Comparison of ENCODE assay signal across 8 mouse cellular contexts in the genomic region with DNA sequence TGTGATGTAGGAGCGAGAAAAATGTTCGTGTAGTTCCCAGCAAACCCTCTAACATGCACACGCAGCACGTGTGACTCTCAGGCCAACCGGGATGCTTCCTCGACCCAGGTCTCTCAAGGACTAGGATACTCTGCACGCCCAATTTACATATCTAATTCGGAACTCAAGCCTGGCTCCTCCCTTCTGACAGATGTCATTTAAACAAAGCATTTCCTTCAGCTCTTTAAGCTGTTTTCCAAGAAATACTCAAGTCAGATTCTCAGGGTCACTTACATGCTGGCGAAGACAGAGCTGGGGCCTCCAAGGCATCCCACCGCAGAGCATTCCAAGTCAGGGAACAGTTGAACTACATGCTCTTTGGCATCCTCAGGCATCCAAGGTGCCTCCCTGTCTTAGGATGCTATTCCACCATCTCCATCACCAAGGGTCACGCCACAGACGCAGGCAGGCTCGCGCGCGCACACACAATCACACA. TPM values are rescaled to one million over a fixed set of nuclear protein-coding genes. Genes with fewer than 3 reads are reported as not detected.
DNase-seq lines count a peak whose midpoint lies in the region; ATAC-seq and TF ChIP-seq lines count a peak whose summit lies in the region.

No protein-coding gene starts in this region.

- peak overlapping the region; percentile 95 for H3K4me2 ChIP-seq in heart, embryonic 11.5 days
- peak overlapping the region; percentile 83 for H3K4me2 ChIP-seq in embryonic facial prominence, embryonic 11.5 days (ENCODE audit: low read depth, low read length)
- H3K4me2 ChIP-seq in intestine, embryonic 15.5 days (replicated peaks), result peak overlapping the region; percentile 87
- peak overlapping the region; percentile 92 for H3K4me2 ChIP-seq in midbrain, embryonic 12.5 days (replicated peaks)

- WGBS in heart, embryonic 11.5 days (ENCODE audit: insufficient replicate concordance), result under 1% methylated on average over 16 of the region's 16 CpGs
- WGBS in embryonic facial prominence, embryonic 11.5 days, result under 1% methylated on average over 16 of the region's 16 CpGs
- WGBS in intestine, embryonic 15.5 days, result under 1% methylated on average over 16 of the region's 16 CpGs
- 1% methylated on average over 16 of the region's 16 CpGs for WGBS in midbrain, embryonic 12.5 days

- no peaks in the 10 kb centered on the region for H3K9me3 ChIP-seq in heart, embryonic 11.5 days (replicated peaks; ENCODE audit: control insufficient read depth, low read length)
- no peaks in the 10 kb centered on the region for H3K9me3 ChIP-seq in G1E (replicated peaks)
- no peaks in the 10 kb centered on the region for H3K9me3 ChIP-seq in embryonic facial prominence, embryonic 11.5 days (replicated peaks; ENCODE audit: control insufficient read depth, low read length)
- no peaks in the 10 kb centered on the region for H3K9me3 ChIP-seq in intestine, embryonic 15.5 days
- H3K9me3 ChIP-seq in midbrain, embryonic 12.5 days, result no peaks in the 10 kb centered on the region

- no peak for DNase-seq in heart, adult 8-10 months (ENCODE audit: low spot score)
- peak; percentile 39 for DNase-seq in G1E (ENCODE audit: low spot score)
- DNase-seq in embryonic facial prominence, embryonic 11.5 days (ENCODE audit: low spot score), result peak; percentile 40
- no peak for DNase-seq in urinary bladder, postnatal 4 days (ENCODE audit: low spot score in 2 of 2)
- DNase-seq in ovary, postnatal 36 days (ENCODE audit: low spot score), result no peak

- H3K9ac ChIP-seq in heart, embryonic 11.5 days (ENCODE audit: low read depth, low read length), result peak overlapping the region; percentile 96
- H3K9ac ChIP-seq in embryonic facial prominence, embryonic 11.5 days (replicated peaks; ENCODE audit: low read length), result peak overlapping the region; percentile 88
- peak overlapping the region; percentile 93 for H3K9ac ChIP-seq in intestine, embryonic 15.5 days
- peak overlapping the region; percentile 78 for H3K9ac ChIP-seq in midbrain, embryonic 12.5 days (replicated peaks)

- peaks cover 11% of the 10 kb centered on the region for H3K4me1 ChIP-seq in heart, embryonic 11.5 days (ENCODE audit: control insufficient read depth, insufficient read depth, low read length)
- H3K4me1 ChIP-seq in G1E (ENCODE audit: insufficient read depth, low read depth, low read length), result peaks cover 43% of the 10 kb centered on the region
- no peaks in the 10 kb centered on the region; the same call in 1 of the 2 replicates for H3K4me1 ChIP-seq in embryonic facial prominence, embryonic 11.5 days (ENCODE audit: control insufficient read depth, insufficient read depth, low read length)
- H3K4me1 ChIP-seq in intestine, embryonic 15.5 days (replicated peaks), result peaks cover 14% of the 10 kb centered on the region
- peaks cover 26% of the 10 kb centered on the region for H3K4me1 ChIP-seq in midbrain, embryonic 12.5 days

- no peaks in the 10 kb centered on the region for H3K27me3 ChIP-seq in heart, embryonic 11.5 days (ENCODE audit: control insufficient read depth, insufficient read depth, low read length)
- peaks cover 4% of the 10 kb centered on the region; the same call in 1 of the 2 replicates for H3K27me3 ChIP-seq in G1E (ENCODE audit: insufficient read depth, low read length)
- H3K27me3 ChIP-seq in embryonic facial prominence, embryonic 11.5 days (ENCODE audit: control insufficient read depth, insufficient read depth, low read length), result no peaks in the 10 kb centered on the region
- no peaks in the 10 kb centered on the region for H3K27me3 ChIP-seq in intestine, embryonic 15.5 days (replicated peaks)
- H3K27me3 ChIP-seq in midbrain, embryonic 12.5 days, result no peaks in the 10 kb centered on the region

- ATAC-seq in heart, embryonic 11.5 days (replicated peaks; ENCODE audit: insufficient number of reproducible peaks, low FRiP score, low TSS enrichment), result no peak
- no peak for ATAC-seq in G1E (ENCODE audit: extremely low read depth, insufficient number of reproducible peaks, low FRiP score, poor library complexity, severe bottlenecking)
- ATAC-seq in embryonic facial prominence, embryonic 11.5 days (replicated peaks; ENCODE audit: insufficient number of reproducible peaks, low FRiP score, low TSS enrichment, low read depth), result no peak
- no peak for ATAC-seq in intestine, embryonic 15.5 days
- no peak for ATAC-seq in midbrain, embryonic 12.5 days (ENCODE audit: low FRiP score, low read depth)

- peak overlapping the region; percentile 96 for H3K4me3 ChIP-seq in heart, embryonic 11.5 days (ENCODE audit: low read depth, low read length)
- H3K4me3 ChIP-seq in G1E (ENCODE audit: low read depth, low read length), result peak overlapping the region; percentile 99
- H3K4me3 ChIP-seq in embryonic facial prominence, embryonic 11.5 days (ENCODE audit: low read depth, low read length), result peak overlapping the region; percentile 92
- H3K4me3 ChIP-seq in intestine, embryonic 15.5 days (replicated peaks), result peak overlapping the region; percentile 92
- peak overlapping the region; percentile 71 for H3K4me3 ChIP-seq in midbrain, embryonic 12.5 days

- H3K27ac ChIP-seq in heart, embryonic 11.5 days (ENCODE audit: low read depth, low read length), result no peak overlapping the region; the same call in 1 of the 2 replicates
- no peak overlapping the region for H3K27ac ChIP-seq in embryonic facial prominence, embryonic 11.5 days (replicated peaks; ENCODE audit: low read depth, low read length)
- H3K27ac ChIP-seq in intestine, embryonic 15.5 days, result peak overlapping the region; percentile 86; the same call in 1 of the 2 replicates
- no peak overlapping the region for H3K27ac ChIP-seq in midbrain, embryonic 12.5 days (replicated peaks)

- peaks cover 24% of the 10 kb centered on the region for H3K36me3 ChIP-seq in heart, embryonic 11.5 days (ENCODE audit: control insufficient read depth, insufficient read depth, low read length)
- peaks cover 43% of the 10 kb centered on the region for H3K36me3 ChIP-seq in G1E (replicated peaks)
- peaks cover 4% of the 10 kb centered on the region for H3K36me3 ChIP-seq in embryonic facial prominence, embryonic 11.5 days (replicated peaks; ENCODE audit: control insufficient read depth, insufficient read depth, low read depth, low read length)
- H3K36me3 ChIP-seq in intestine, embryonic 15.5 days, result peaks cover 18% of the 10 kb centered on the region
- H3K36me3 ChIP-seq in midbrain, embryonic 12.5 days, result peaks cover 24% of the 10 kb centered on the region

- TF ChIP-seq CTCF in G1E (IDR thresholded peaks at IDR 0.05; ENCODE audit: low read depth, low read length), result no peak

RNA-seq across cellular contexts. Expression of gene Usp36, which starts 1.0 kb away (rescaled TPM):
- 10.7 and 11.1 TPM in 2 replicates for polyA plus RNA-seq in heart, embryonic 11.5 days (2014; fragmentation: Nextera tagmentation; extraction: Ambion mirVana)
- 10 to 100 TPM; 13.2 to 14.5 (median 13.9) TPM for total RNA-seq in heart, adult 8-10 months (2022)
- total RNA-seq in G1E (2014; fragmentation: Nextera tagmentation) (27.1 and 36.5 TPM in 2 replicates), G1E (2017) (6.2 and 8.0 TPM in 2 replicates)
- 55.1 and 60.6 TPM in 2 replicates for polyA plus RNA-seq in G1E (2012)
- polyA plus RNA-seq in embryonic facial prominence, embryonic 11.5 days (2014; fragmentation: Nextera tagmentation; extraction: Ambion mirVana), result 8.1 and 10.4 TPM in 2 replicates
- 16.8 and 19.7 TPM in 2 replicates for polyA plus RNA-seq in intestine, embryonic 15.5 days (2015; fragmentation: Nextera tagmentation; extraction: Ambion mirVana)
- polyA plus RNA-seq in midbrain, embryonic 12.5 days (2016; fragmentation: Nextera tagmentation; extraction: Ambion mirVana), result 17.6 and 20.8 TPM in 2 replicates

RNA-seq across cellular contexts. Expression of gene Cyth1, which starts 40.7 kb away (rescaled TPM):
- polyA plus RNA-seq in heart, embryonic 11.5 days (2014; fragmentation: Nextera tagmentation; extraction: Ambion mirVana), result 10.6 and 12.7 TPM in 2 replicates
- 10 to 100 TPM; 34.5 to 56.9 (median 50.9) TPM for total RNA-seq in heart, adult 8-10 months (2022)
- total RNA-seq in G1E (2014; fragmentation: Nextera tagmentation) (4.0 and 4.5 TPM in 2 replicates), G1E (2017) (7.1 and 7.7 TPM in 2 replicates)
- 2.7 and 3.1 TPM in 2 replicates for polyA plus RNA-seq in G1E (2012)
- polyA plus RNA-seq in embryonic facial prominence, embryonic 11.5 days (2014; fragmentation: Nextera tagmentation; extraction: Ambion mirVana), result 10.3 and 11.4 TPM in 2 replicates
- 11.6 and 12.1 TPM in 2 replicates for polyA plus RNA-seq in intestine, embryonic 15.5 days (2015; fragmentation: Nextera tagmentation; extraction: Ambion mirVana)
- 28.3 and 28.5 TPM in 2 replicates for polyA plus RNA-seq in midbrain, embryonic 12.5 days (2016; fragmentation: Nextera tagmentation; extraction: Ambion mirVana)

RNA-seq across cellular contexts. Expression of gene Cep295nl, which starts 53.2 kb away (rescaled TPM):
- 0.18 and 0.31 TPM in 2 replicates for polyA plus RNA-seq in heart, embryonic 11.5 days (2014; fragmentation: Nextera tagmentation; extraction: Ambion mirVana)
- total RNA-seq in heart, adult 8-10 months (2022), result 1 to 10 TPM in 1 of 4 experiments, under 1 TPM in 3; 0.82 to 1.0 (median 0.88) TPM
- total RNA-seq in G1E (2014; fragmentation: Nextera tagmentation) (not detected in 2 replicates), G1E (2017) (0.11 TPM in 1 of 2 replicates, not detected in the other)
- not detected in 2 replicates for polyA plus RNA-seq in G1E (2012)
- 0.21 and 0.76 TPM in 2 replicates for polyA plus RNA-seq in embryonic facial prominence, embryonic 11.5 days (2014; fragmentation: Nextera tagmentation; extraction: Ambion mirVana)
- 0.23 and 0.24 TPM in 2 replicates for polyA plus RNA-seq in intestine, embryonic 15.5 days (2015; fragmentation: Nextera tagmentation; extraction: Ambion mirVana)
- polyA plus RNA-seq in midbrain, embryonic 12.5 days (2016; fragmentation: Nextera tagmentation; extraction: Ambion mirVana), result 0.18 and 0.40 TPM in 2 replicates

Comparison
In these comparisons a context has a peak if more than half of its experiments do, and no peak if none do; other contexts are left out.
1. DNase-seq: peak in G1E (single experiment) and embryonic facial prominence, embryonic 11.5 days (single experiment); none in heart, adult 8-10 months (single experiment), urinary bladder, postnatal 4 days (0 of 2) and ovary, postnatal 36 days (single experiment).
2. Peak in every context shown above with its lines, with median percentiles within 50 percentile points of each other: H3K4me2 ChIP-seq, H3K4me3 ChIP-seq and H3K9ac ChIP-seq.